ENCODE assay signal across 26 mouse cellular contexts in genomic region chr5:126186111-126186510, GRCm38 (mm10).
"Had no signal": no experiment of that assay in that cellular context is flagged by ENCODE, and none has a peak within 500 bp of the region (broad histone marks: within the 10 kb centered on the region; RNA-seq: fewer than 3 reads in every experiment).

No protein-coding gene starts in this region.

- H3K4me3 ChIP-seq: heart, adult 2 months; heart, embryonic 13.5 days; heart, embryonic 15.5 days; hindbrain, embryonic 13.5 days; hindbrain, embryonic 15.5 days; kidney, embryonic 15.5 days; limb, embryonic 13.5 days; limb, embryonic 15.5 days; liver, embryonic 12.5 days had no signal

- H3K4me2 ChIP-seq: heart, embryonic 11.5 days; heart, embryonic 13.5 days; heart, embryonic 15.5 days; hindbrain, embryonic 13.5 days; hindbrain, embryonic 15.5 days; kidney, embryonic 15.5 days; limb, embryonic 13.5 days; limb, embryonic 15.5 days; liver, embryonic 12.5 days had no signal

- H3K36me3 ChIP-seq: heart, embryonic 13.5 days; heart, embryonic 15.5 days; hindbrain, embryonic 13.5 days; hindbrain, embryonic 15.5 days; kidney, embryonic 15.5 days; limb, embryonic 13.5 days; limb, embryonic 15.5 days; liver, embryonic 12.5 days had no signal

- H3K9me3 ChIP-seq: heart, embryonic 15.5 days; hindbrain, embryonic 13.5 days; hindbrain, embryonic 15.5 days; kidney, embryonic 15.5 days; limb, embryonic 13.5 days; limb, embryonic 15.5 days had no signal

- H3K4me1 ChIP-seq: heart, embryonic 13.5 days; heart, embryonic 15.5 days; hindbrain, embryonic 15.5 days; kidney, embryonic 15.5 days; limb, embryonic 13.5 days; limb, embryonic 15.5 days; liver, embryonic 12.5 days had no signal

- H3K9ac ChIP-seq: heart, embryonic 13.5 days; heart, embryonic 15.5 days; hindbrain, embryonic 13.5 days; hindbrain, embryonic 15.5 days; kidney, embryonic 15.5 days; limb, embryonic 13.5 days; limb, embryonic 15.5 days; liver, embryonic 12.5 days; liver, embryonic 14.5 days had no signal

- H3K27me3 ChIP-seq: heart, embryonic 13.5 days; heart, embryonic 15.5 days; hindbrain, embryonic 13.5 days; hindbrain, embryonic 15.5 days; kidney, embryonic 15.5 days; limb, embryonic 13.5 days; limb, embryonic 15.5 days; liver, embryonic 12.5 days had no signal

- H3K27ac ChIP-seq: heart, adult 2 months; heart, embryonic 13.5 days; heart, embryonic 15.5 days; hindbrain, embryonic 13.5 days; hindbrain, embryonic 15.5 days; hindbrain, postnatal 0 days; kidney, embryonic 15.5 days; kidney, postnatal 0 days; limb, embryonic 13.5 days; limb, embryonic 15.5 days; liver, embryonic 12.5 days; liver, embryonic 14.5 days had no signal

- DNase-seq: gastrocnemius, postnatal 14 days; gastrocnemius, postnatal 36 days; heart, adult 2 months; heart, postnatal 14 days; heart, postnatal 36 days; kidney, adult 11 months; kidney, adult 2 months; kidney, adult 9 months; kidney, postnatal 14 days; kidney, postnatal 36 days; layer of hippocampus, adult 9-11 months; layer of hippocampus, postnatal 36 days; left cerebral cortex, postnatal 4 days had no signal

- ATAC-seq: hindbrain, postnatal 0 days; intestine, embryonic 16.5 days; liver, embryonic 12.5 days had no signal
